Mouse (Mus musculus) granulocyte monocyte progenitor cell, adult 5-6 weeks (primary cell): ENCODE data around the gene Psma7. TPM values are rescaled to one million over a fixed set of nuclear protein-coding genes. Genes with fewer than 3 reads are reported as not detected.

ENCODE experiments used
- ATAC-seq: replicated peaks from 2 replicates; pipeline ENCODE4 v1.8.0; 2016; ENCODE audit warnings: mild to moderate bottlenecking, moderate TSS enrichment, inconsistent platforms; ENCODE audit not compliant: poor library complexity, severe bottlenecking
- total RNA-seq, 2 experiments: library from RNA; stranded (forward) in 1 of 2; stranded (reverse) in 1 of 2; fragments of 200-712, 200-1000 nt in 1 of 2; fragments of >200 nt in 1 of 2; fragmentation: Nextera tagmentation in 1 of 2; gene quantifications; 2 replicates each; pipeline ENCODE4 v1.2.3; 2014 to 2017

The Psma7 gene
- total RNA-seq, 2 experiments from 2014 or later = 398 to 503 TPM

DNA sequence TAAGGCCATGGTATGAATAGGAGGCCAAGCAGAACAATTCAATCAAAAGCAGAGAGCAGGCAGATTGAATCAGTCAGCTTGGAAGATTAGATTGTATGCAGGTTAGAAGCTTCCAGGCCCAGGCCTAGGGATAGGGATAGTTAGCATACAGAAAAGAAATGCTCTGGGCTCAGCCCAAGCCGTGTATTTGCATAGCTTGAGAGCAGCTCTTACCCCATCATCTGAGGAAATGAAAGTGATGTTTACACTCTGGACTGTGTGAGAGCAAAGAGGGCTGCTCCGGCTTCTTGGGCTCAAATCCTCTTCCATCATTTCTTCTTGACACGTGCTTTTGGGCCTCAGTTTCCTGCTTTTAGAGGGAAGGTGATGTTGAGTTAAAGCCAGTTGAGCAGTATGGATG lies 5.3 kb upstream of the Psma7 start:
- no peak for ATAC-seq

DNA sequence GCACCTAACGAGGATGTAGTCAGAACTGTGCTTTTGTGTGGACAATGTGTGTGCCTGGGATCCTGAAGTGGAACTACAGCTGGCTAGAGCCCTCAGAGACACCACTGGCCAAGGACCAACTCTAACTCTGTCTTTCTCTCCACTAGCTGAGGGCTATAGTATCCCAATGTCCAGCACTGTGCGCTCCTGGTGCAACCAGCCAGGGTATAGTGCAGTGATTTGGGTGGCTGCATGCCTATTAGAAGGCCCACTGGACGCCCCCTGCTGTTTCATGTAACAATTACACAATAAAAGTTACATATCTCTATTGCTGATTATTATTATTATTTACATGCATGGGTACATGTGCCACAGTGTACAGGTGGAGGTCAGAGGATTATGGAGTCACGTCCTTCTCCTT lies 3.0 kb upstream of the Psma7 start:
- ATAC-seq = peak; percentile 13

DNA sequence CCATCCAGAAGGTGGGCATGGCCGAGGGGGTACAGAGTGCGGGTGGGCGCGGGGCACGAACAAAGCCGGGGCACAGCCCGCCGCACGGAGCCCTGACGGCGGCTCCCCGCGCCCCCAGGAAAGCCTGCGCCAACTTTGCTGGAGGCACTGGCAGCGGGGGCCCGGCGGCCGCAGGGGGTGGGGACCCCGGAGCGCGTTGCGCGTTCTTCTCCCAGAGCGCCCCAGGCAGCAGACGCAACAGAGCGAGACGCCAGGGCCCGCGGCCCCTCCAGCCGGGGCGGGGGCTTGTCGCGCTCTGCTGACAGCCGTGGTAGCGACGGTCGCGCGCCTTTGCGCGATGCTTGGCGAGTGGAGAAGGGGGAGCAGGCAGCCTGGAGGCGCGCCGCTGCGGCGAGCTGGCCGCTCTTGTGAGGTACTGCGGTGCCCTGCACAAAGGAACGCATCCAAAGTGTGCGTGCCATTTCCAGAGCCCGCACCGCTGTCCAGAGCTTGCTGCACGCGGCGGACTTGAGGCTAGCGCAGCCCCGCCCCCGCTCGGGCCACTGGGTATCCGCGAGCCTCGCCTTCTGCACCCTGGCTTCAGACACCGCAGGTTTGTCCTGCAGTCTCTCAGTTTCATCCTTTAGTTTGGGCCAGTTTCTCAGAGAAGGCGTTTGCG lies 754 bp upstream of the Psma7 start:
- peak; percentile 16 for ATAC-seq

DNA sequence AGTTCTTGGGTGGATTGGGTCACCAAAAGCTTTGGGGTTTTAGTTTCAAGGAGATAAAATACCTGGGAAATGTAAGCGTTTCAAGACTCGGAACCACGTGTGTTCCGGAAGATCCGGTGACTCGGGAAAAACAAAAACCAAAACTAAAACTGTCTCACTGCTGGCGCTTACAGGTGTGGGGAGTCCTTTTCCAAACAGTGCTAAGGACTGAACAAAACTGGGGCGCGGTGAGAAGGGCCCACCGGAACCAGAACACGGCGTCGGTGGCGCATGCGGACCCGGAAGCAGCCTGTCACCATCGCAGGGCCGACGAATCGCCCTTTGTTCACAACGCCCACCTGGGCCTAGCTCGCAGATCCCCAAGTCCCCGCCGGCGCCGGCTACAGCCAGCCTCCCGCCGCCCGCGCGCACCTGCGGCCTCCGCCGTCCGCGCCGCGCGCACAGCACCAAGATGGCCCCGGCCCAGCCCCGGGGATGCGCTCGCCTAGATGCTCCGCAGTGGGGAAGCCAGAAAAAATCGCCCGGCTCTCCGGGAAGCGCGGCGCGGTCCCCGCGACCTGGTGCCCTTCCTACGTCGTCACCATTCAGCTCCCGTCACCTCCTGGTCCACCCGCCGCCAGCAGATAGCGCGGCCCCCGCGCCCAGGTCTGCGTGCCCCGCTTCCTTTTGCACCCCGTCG lies 517 bp downstream of the Psma7 start:
- ATAC-seq = 0 out of 2 replicates have a peak, but pooled peaks have one; percentile 1

DNA sequence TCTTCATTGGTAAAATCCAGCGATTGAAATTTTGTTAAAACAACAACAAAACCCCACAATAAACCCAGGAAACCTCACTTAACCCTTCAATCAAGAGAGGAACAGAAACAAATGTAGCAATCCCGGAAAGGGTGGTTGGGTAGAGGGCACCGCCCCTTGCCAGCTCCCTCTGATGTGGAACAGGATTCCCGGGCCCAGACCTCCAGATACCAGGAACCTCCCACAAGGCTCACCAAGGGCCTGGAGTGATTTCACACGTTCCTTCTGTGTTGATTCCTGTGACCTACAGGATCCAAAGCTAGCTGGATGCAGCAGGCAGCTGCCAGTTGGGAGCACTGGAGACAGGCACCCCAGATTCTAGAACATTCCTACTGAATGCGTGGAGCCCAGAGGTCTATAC lies 1.8 kb downstream of the Psma7 start:
- peak; percentile 62 for ATAC-seq

DNA sequence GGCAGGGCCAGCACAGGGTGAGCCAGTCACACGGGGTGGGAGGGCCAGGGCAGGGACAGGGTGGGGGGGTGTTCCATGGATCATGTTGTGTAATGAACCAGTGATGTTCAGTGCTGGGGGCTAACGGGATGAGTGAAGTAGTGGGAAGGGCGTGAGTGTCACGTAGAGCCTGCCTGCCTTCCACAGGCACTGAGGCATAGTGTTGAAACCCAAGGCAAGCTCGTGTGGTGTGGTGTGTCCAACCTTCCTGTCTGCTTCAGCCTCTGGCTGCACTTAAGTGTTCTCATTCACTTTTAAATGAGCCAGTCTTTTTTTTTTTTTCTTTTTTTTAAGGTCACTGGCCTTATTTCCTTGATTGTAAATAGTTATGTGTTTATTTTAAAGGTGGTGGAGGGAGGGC lies 7.5 kb downstream of the Psma7 start:
- ATAC-seq = peak; percentile 54

DNA sequence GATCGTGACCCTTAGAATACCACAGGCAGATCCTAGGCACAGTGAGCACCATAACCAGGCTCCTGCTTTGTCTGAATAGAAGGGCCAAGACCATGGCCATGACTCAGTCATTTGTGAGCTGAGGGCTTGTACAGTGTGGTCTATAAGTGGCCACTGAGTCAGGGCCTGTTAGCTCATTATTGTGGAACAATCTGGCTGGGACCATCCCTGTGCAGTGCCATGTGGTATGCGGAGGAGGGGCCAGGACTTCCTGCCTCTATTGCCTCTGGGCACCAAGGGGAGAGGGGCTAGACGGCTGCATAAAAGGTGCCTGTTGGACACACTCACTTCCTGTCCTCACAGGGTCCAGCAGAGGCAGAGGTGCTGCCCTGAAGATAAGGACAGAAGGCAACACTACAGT lies 8.3 kb downstream of the Psma7 start:
- ATAC-seq = peak; percentile 35

DNA sequence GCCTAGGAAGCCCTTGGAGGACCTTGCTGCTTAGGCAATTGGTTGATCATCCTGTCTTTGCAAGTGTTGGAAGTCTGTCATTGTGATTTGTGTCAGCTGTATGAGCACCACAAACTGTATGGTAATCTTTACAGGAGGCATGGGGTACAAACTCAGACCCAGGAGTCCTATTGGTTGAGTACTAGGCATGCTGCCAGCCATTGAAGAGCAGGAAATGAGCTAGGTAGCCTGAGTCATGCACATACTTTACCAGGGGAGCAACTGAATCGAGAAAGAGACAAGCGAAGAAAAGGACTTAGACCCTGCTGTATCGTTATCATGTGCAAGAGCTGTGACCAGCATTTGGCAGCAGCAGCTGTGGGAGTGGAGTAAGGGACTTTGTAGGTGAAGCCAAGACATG lies 9.3 kb downstream of the Psma7 start:
- ATAC-seq = no peak

DNA sequence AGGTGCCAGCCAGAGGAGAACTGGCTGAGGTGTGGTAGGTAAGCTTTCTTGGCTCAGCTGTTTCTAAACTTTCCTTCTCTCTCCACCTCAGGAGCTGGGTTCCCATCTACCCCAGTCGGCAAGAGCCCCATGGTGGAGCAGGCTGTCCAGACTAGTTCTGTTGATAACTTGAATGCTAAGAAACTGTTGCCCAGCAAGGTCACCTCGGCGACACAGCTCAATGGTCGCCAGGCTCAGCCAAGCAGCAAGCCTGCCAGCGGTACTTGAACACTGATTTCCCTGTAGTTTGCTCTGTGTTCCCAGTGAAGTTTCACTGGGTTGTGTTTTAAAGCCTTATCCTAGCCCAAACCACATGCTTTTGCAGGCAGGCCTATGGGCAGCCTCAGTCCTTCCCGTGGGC lies 11.0 kb downstream of the Psma7 start:
- ATAC-seq = no peak

DNA sequence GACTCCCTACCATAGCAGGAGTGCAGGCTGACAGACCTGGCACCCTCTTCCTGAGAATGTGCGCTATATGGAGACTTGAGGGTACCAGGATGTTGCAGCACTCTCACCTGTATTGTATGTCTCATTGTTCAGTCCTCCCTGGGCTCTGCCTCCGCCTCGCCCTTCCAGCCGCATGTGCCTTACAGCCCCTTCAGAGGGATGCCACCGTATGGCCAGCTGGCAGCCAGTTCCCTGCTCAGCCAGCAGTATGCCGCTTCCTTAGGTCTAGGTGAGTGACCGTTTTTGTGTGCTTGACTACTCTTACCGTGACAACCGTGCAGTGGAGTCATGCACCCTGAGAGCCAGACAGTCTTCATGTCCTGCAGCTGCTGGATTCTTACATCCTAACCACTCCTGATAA lies 14.5 kb downstream of the Psma7 start:
- ATAC-seq = no peak

DNA sequence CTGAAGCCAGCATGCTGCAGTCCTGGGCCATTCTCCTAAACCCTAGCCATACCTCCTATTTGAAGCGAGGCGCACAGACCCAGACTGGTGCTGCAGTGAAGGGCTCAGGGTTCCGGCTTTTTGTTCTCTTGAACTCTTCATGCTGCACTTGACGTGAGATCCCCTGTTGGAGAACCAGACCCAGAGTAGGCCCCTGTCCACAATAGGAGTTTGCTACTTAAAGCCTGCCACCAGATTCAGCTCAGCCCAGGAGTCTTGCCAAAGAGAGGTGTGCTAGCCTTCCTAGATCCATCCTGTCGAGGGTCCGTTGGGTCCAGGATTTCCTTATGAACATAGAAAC lies 16.4 kb downstream of the Psma7 start:
- no peak for ATAC-seq

DNA sequence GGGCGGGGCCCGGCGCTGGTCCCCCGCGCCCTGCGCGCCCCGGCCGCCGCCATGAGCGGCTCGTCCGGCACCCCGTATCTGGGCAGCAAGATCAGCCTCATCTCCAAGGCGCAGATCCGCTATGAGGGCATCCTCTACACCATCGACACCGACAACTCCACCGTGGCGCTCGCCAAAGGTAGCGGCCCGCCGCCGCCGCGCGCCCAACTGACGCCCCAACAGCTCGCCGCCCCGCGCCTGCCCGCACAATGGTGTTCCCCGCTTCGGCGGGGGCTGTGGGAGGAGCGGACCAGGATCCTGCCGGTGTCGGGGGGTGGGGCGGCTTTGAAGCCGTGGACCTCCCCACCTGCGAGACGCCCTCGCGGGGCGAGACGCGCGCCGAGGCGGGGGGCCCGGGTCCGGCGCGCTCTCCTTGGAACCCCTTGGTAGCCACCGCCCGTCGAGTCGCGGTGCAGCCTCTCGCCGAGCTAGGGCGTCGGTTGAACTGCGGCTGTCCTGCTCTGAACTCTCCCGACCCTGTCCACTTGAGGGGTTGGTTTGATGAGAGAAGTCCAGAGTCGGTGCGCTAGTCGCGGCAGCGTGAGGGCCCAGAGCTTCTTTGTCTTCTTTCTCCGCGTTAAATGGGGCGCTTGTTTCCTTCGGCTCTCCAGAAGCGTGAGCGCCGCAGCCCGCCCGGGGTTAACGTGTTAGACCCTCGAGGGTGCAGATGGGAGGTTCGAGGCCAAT lies 16.9 kb downstream of the Psma7 start:
- 0 out of 2 replicates have a peak, but pooled peaks have one; percentile 1 for ATAC-seq

DNA sequence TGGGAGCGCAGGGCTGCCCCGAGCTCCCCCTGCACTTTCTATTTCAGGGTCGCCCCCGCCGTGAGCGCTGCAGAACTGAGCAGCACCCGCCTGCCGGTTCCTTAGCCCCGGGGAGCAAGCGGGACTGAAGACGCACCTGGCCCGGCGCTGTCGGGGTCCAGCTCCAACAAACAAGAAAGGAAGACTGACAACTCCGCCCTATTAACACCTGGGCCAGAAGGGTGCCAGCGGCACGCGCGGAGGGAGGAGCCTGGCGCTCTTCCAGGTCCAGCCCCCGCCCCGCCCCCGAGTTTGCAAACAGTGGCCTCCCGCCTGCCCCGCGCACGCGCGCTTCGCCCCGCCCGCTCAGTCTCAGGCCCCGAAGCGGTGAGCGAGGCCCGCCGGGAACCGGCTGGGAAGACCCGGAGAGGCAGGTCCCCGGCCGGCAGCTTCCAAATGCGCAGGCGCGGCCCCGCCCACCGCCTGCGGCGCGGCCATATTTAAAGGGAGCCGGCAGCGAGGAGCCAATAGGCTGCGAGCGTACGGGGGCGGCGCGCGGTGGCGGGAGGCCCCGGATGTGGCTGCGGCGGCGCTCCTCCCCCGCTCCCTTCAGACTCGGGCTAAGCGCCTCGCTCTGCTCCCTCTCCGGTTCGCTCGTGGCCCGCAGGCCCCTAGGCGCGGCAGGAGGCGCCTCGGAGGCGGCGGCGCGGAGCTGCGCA lies 17.7 kb downstream of the Psma7 start, which contains the start of gene Lsm14b:
Gene Lsm14b (plus strand): TSS at position 587 of the 698 bp plus-strand sequence.
- ATAC-seq = peak; percentile 81

DNA sequence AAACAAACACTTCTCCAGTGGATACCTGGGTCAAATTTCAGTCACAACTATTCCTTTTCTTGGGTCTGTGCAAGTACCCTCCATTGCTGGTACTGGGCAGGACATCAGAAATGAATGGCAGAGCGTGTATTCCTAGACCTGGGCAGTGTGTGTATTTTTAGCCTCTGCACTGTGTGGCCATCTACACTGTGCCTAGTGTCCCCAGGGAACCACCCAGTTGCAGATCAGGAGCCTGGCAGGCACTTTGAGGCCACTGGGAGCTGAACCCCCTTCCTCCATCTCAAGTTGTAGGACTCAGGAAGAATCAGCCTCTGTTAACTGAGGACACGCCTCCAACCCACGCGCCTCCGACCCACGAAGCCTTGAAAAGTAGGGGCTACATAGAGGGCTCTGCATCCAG lies 19.5 kb downstream of the Psma7 start:
- no peak for ATAC-seq

DNA sequence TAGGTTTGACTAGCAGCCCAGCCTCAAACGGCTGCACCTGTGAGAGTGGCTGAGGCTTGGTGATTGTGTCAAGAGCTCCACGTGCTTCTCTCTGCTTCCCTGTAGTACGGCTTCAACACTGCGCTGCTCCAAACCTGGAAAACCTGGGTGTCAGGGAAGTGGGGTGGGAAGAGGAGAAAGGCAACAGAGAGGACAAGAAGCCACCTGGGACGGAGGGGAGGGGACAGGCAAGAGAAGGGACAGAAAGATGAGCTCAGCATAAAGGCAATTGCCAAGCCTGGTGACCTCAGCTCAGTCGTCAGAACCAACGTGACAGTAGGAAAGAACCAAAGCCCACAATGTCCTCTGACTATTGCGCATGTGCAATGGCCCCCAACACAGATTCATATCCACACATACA lies 21.3 kb downstream of the Psma7 start:
- ATAC-seq = no peak

DNA sequence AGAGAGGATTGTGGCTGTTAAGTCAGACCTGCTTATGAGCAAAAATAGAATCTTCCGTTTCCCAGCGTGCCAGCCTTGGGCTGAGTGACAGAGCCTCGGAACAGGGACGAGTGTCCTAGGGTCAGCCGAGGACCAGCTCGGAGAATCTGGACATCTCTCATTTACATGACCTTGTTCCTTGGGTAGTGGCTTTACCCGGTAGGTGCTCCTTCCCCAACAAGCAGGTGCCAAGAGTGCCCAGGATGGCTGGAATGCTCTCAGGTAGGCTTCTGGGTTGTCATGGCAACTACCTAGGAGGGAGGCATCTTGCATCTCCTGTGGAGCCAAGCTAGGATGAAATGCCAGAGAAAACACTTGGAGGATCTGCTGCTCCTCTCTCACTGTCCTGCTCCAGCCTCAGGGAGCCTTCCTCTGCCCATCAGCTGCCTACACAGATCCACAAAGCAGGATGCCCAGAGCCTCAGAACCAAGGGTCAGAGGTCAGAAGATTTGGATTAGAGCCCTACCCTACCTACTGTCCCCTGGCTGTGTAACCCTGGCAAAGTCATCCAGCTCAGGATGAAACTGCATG lies 22.1 kb downstream of the Psma7 start:
- ATAC-seq = no peak

DNA sequence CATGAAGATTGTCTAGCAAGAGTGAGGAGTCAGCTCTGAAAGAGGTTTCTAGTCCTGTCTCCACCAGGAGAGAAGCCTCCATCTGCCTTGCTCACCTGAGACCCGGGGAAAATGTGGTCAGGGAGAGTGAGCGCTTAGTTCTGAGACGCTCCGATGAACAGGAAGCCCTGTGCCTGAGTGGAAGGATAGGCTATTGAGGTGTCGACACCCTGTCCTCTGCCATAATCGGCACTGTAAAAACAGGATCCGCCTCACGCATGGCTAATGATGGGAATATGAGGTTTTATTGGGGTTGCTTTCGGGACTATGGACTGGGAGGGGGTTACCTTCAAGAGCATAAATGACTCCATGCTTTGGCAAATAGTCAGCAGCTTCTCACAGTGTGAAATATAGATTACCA lies 23.7 kb downstream of the Psma7 start:
- no peak for ATAC-seq

DNA sequence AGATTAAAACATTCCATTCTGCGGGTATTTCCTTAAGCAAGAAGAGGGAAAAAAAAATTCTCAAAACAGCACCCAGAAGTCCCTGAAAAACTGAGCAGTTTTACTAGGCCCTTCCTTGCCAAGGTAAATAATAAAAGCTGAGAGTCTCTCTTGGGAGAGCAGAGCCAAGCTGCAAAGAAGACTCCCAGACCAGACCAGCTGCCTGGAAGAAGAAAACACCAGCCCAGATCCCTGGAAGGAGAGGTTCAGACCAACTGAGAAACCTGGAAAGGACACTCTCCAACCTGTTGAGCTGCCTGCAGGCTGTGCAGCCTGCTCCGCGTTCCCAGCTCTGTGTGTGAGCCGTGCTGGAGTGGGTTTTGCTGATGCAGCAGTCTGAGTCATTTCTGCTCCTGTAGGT lies 24.6 kb downstream of the Psma7 start:
- ATAC-seq = no peak

DNA sequence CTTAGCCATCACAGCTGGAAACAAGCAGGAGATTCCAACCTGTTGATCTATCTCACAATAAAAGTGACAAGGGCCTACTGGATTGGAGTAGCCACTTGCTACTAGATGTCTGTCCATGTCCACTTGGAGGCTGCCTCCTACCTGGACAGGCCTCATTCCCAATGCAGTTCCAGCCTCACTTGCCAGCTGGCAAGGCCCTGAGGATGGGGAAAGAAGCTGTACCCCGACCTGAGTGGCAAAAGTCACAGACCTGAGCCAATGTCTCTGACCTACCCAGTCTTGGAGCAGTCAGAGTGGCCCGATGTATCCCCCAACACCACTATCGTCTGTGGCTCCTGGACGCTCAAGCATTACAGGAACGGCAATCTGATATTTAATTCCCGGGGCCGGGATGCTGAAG lies 28.5 kb downstream of the Psma7 start:
- ATAC-seq = no peak

DNA sequence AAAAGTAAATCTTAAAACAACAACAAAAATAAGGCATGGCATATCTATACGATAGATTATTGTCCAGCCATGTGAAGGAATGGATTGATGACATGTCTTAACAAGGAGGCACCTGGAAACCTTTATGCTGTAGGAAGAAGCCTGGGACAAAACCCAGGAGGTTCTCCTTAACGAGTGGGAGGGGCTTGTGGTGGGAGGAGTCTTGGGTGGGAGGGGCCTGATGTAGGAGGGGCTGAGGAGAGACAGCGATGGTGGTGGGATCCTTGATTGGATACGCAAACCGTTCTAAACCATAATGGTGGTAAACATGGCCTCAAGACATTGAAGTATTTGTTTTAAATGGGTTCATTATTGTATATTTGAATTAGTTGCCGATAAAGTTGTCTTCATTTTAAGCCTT lies 30.9 kb downstream of the Psma7 start:
- ATAC-seq = no peak

DNA sequence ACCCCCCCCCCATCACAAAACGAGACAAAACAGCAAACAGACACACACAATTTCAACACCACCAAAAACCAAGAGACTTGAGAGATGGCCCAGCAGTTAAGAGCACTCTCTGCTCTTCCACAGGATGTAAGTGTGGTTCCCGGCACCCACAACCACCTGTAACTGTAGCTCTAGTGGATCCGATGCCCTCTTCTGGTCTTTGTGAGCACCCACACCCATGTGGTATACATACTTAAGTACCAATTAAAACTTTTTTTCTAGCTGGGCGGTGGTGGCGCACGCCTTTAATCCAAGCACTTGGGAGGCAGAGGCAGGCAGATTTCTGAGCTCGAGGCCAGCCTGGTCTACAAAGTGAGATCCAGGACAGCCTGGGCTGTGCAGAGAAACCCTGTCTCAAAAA lies 31.5 kb downstream of the Psma7 start:
- no peak for ATAC-seq
